Mouse (Mus musculus): ENCODE results near the gene Bcl2.

DNA sequence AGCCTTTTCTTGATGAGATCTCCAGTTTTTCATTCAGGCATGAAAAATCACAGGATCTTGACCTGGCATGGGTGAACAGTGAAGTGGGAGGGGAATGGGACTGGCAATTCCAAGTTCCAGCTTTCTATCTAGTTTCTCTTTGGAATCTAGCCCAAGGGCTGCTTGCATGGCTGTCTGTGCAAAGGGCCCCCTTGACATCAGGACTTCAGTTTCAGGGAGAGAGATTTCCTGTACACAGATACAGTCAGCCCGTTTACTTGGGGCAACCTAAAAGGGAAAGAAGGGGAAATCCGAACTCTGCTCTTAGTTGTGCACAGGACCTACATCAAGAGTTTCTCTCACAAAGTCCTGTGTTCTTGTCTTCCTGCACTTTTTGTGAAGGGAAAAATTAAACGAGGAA lies 154.0 kb downstream of the Bcl2 start:
- TF ChIP-seq RAD21 (IDR thresholded peaks at IDR 0.05; ENCODE audit: low read depth, low read length) (no peak), RCOR1 (conservative IDR thresholded peaks at IDR 0.05; ENCODE audit: low read depth, low read length) (no peak), MXI1 (IDR thresholded peaks at IDR 0.05; ENCODE audit: low read depth, low read length) (no peak), MYC (IDR thresholded peaks at IDR 0.05; ENCODE audit: low read depth, low read length) (no peak), CTCF (conservative IDR thresholded peaks at IDR 0.05 in 1 of 2, IDR thresholded peaks at IDR 0.05 in 1 of 2; ENCODE audit: low read depth in 2 of 2, low read length in 2 of 2) (no peak), POLR2AphosphoS2 (IDR thresholded peaks at IDR 0.05; ENCODE audit: low read depth, low read length) (no peak), CHD1 (IDR thresholded peaks at IDR 0.05; ENCODE audit: low read depth, low read length) (no peak), JUND (conservative IDR thresholded peaks at IDR 0.05; ENCODE audit: low read depth, low read length) (no peak), EP300 (IDR thresholded peaks at IDR 0.05; ENCODE audit: low read length) (peak; percentile 59), UBTF (IDR thresholded peaks at IDR 0.05; ENCODE audit: low read depth, low read length) (no peak)
